Mouse (Mus musculus) midbrain, embryonic 15.5 days (tissue): ENCODE data around the gene Sf3b3. TPM values are rescaled to one million over a fixed set of nuclear protein-coding genes. Genes with fewer than 3 reads are reported as not detected.

Experiments used
- ATAC-seq: fragments of 200-750 bp; cut with Nextera tagmentation; replicated peaks from 2 replicates; pipeline ENCODE4 v1.8.0; 2017; ENCODE audit warnings: moderate TSS enrichment
- H3K27ac ChIP-seq: fragments of 300-500 bp; sonication (generic); 2 replicates; pipeline ENCODE4 v1.5.1; 2015; ENCODE audit warnings: mild to moderate bottlenecking, inconsistent platforms
- H3K27me3 ChIP-seq: fragments of 300-500 bp; sonication (generic); replicated peaks from 2 replicates; pipeline ENCODE4 v1.6.1; 2015; ENCODE audit warnings: inconsistent platforms
- H3K36me3 ChIP-seq: fragments of 300-500 bp; sonication (generic); replicated peaks from 2 replicates; pipeline ENCODE4 v1.6.1; 2015; ENCODE audit warnings: inconsistent platforms
- H3K4me1 ChIP-seq: fragments of 300-500 bp; sonication (generic); 2 replicates; pipeline ENCODE4 v1.6.1; 2015; ENCODE audit warnings: inconsistent platforms
- H3K4me2 ChIP-seq: fragments of 300-500 bp; sonication (generic); 2 replicates; pipeline ENCODE4 v1.6.1; 2015; ENCODE audit warnings: inconsistent platforms, mild to moderate bottlenecking, moderate library complexity
- H3K4me3 ChIP-seq: fragments of 300-500 bp; sonication (generic); 2 replicates; pipeline ENCODE4 v1.5.1; 2015; ENCODE audit warnings: mild to moderate bottlenecking, inconsistent platforms
- H3K9ac ChIP-seq: fragments of 300-500 bp; sonication (generic); 2 replicates; pipeline ENCODE4 v1.6.1; 2015; ENCODE audit warnings: mild to moderate bottlenecking, inconsistent platforms
- H3K9me3 ChIP-seq: fragments of 300-500 bp; sonication (generic); 2 replicates; pipeline ENCODE4 v1.6.1; 2016; ENCODE audit warnings: inconsistent platforms
- WGBS: fragments of 180-500 bp; shearing (Covaris S2); methylation state at CpG from one replicate; pipeline ENCODE4 v1.1.7; 2015; ENCODE audit warnings: mixed read lengths; 5-methylcytosine and 5-hydroxymethylcytosine counted together
- polyA plus RNA-seq: library from polyadenylated mRNA; unstranded; fragments of >200 nt; fragmentation: Nextera tagmentation; extraction: Ambion mirVana; gene quantifications from 2 replicates; pipeline ENCODE4 v1.2.1, GENCODE M21; 2015

Sf3b3 gene
- polyA plus RNA-seq = 99.3 and 101 TPM in 2 replicates

DNA sequence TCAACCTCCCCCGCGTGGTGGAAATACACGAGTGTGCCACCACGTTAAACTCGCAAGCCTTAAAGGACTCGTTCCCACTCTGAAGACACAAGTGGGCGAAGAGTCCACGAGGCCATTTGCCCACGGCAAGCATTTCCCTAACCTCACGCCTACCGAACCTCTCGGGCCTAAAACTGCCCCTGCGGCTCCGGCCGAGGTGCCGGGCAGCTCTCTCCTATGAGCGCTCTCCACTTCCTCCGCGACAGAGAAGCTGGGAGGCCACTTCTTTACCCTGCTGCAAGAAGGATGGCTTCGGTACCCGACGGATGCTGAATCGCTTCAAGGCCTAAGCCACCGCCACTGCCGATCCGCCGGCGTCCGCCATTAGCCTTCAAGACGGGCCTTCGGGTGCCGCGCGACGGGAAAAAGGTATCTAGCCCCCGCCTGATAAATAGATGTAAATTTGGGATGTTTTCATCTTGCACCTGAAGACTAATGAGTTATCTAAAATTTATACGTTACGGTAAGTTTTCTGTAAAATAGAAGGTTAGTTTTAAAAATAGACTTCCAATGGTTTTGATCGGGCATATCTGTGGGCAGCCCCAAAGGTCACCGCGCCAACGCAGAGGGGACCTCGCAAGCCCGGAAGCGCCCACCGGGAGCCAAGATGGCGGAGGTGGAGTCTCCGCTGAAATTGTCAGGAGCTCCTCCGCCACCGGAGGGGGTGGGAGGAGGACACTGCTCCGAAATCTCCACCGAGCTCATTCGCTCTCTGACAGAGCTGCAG lies at the start of gene Sf3b3, which contains the start of gene Cog4:
Sf3b3 (minus strand) TSS at position 383 of the 766 bp plus-strand sequence.
Cog4 (plus strand) TSS at position 196 of the 766 bp plus-strand sequence.
- WGBS = under 1% methylated on average over 53 of the region's 53 CpGs

DNA sequence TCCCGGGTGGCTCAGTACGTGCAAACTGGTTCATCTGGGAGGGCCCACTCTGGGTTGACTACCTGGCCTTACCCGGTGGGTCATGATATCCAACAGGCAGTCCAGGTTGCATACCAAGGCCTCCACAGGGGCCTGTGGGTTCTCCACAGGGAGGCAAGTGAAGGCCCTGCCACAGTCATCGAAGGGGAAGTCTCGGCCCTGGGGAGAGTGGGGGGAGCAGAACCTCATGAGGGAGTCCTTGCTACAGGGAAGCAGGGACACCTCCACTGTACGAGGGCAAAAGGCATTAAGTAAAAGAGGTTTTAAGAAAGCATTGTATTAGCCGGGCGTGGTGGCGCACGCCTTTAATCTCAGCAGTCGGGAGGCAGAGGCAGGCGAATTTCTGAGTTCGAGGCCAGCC lies 49.2 kb upstream of the Sf3b3 start:
- H3K9ac ChIP-seq = no peak overlapping the region
- 0 out of 2 replicates have a peak, but pooled peaks cover 3% of the 10 kb centered on the region for H3K36me3 ChIP-seq
- H3K4me1 ChIP-seq = no peaks in the 10 kb centered on the region
- no peaks in the 10 kb centered on the region for H3K27me3 ChIP-seq
- 89% methylated on average over 13 of the region's 13 CpGs for WGBS
- no peak overlapping the region for H3K4me3 ChIP-seq
- H3K4me2 ChIP-seq = no peak overlapping the region
- H3K9me3 ChIP-seq = no peaks in the 10 kb centered on the region
- no peak for ATAC-seq
- H3K27ac ChIP-seq = no peak overlapping the region

More for the DNA sequence above, at the start of gene Sf3b3, which contains the start of gene Cog4:
- Histone ChIP-seq H3K4me1 (peaks cover 32% of the 10 kb centered on the region), H3K36me3 (peaks cover 37% of the 10 kb centered on the region), H3K4me3 (peak within 1 kb of the TSS; percentile 72), H3K9ac (peak within 1 kb of the TSS; percentile 88), H3K4me2 (peak within 1 kb of the TSS; percentile 71), H3K27me3 (no peaks in the 10 kb centered on the region), H3K27ac (peak within 1 kb of the TSS; percentile 84), H3K9me3 (no peaks in the 10 kb centered on the region)
- ATAC-seq = peak; percentile 87

DNA sequence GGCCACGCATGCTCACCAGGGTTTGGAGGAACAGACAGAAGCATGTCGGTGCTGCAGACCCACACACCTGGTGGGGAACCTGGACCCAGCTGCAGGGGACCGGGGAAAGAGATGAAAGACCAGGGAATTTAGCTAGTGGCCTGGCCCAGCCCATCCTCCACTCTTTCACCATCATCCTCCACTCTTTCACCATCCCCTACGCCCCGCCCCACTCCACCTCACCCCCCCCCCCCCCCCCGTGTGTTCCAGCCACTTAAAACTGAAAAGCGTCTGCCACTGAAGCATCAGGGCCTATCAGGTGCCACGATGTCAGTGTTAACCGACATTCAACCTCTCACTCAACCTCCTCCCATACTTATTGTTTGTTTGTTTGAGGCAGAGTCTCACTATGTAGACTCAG lies 48.7 kb upstream of the Sf3b3 start:
- Histone ChIP-seq H3K27me3 (no peaks in the 10 kb centered on the region), H3K4me3 (no peak overlapping the region), H3K4me2 (no peak overlapping the region), H3K9me3 (no peaks in the 10 kb centered on the region), H3K27ac (no peak overlapping the region), H3K36me3 (0 out of 2 replicates have a peak, but pooled peaks cover 3% of the 10 kb centered on the region), H3K4me1 (no peaks in the 10 kb centered on the region), H3K9ac (no peak overlapping the region)
- ATAC-seq = no peak
- 88% methylated on average over 8 of the region's 9 CpGs for WGBS

DNA sequence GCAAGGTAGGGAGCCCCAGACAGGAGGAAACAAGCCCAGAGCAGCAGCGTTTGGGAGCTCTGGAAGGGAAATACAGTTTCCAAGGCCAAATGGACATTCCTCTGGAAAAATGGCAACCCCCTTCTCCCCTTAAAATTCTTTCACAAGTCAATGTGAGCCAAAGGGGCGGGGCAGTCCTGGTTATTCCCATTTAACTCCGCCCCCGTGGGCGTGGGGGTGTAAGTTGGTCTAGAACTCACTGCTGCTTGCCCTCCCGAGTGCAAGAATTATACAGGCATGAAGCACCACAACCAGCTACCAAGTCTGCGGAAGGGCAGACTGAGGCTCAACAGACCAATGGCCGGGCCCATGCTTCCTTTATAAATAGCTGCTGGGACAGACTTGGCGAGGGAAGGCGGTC lies 48.3 kb upstream of the Sf3b3 start:
- Histone ChIP-seq H3K27ac (no peak overlapping the region), H3K4me2 (no peak overlapping the region), H3K9ac (no peak overlapping the region), H3K27me3 (no peaks in the 10 kb centered on the region), H3K9me3 (no peaks in the 10 kb centered on the region), H3K4me1 (no peaks in the 10 kb centered on the region), H3K4me3 (no peak overlapping the region), H3K36me3 (0 out of 2 replicates have a peak, but pooled peaks cover 3% of the 10 kb centered on the region)
- no peak for ATAC-seq
- 85% methylated on average over 10 of the region's 10 CpGs for whole genome bisulfite sequencing

DNA sequence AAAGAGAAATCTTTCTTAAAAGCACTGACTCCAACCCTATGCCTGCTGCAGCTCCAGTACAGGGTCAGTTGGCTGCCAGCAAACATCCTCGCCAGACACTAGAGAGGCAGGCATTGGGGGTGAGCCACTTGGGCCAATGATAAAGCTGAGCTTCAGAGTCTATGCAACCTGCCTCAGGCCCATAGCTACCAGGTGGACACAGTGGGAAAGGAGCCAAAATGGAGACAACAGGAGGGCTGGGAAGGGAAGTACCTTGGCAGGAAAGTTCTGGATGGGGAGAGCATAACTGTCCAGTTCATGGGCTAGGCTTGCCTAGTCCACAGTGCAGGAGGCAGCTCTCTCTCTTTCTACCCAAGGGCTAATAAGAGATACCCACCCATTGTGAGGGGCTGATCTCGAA lies 46.3 kb upstream of the Sf3b3 start:
- H3K9ac ChIP-seq = no peak overlapping the region
- WGBS = 94% methylated on average over 2 of the region's 2 CpGs
- no peak overlapping the region for H3K27ac ChIP-seq
- no peaks in the 10 kb centered on the region for H3K4me1 ChIP-seq
- ATAC-seq = no peak
- no peaks in the 10 kb centered on the region for H3K27me3 ChIP-seq
- no peak overlapping the region for H3K4me3 ChIP-seq
- H3K9me3 ChIP-seq = no peaks in the 10 kb centered on the region
- H3K4me2 ChIP-seq = no peak overlapping the region
- no peaks in the 10 kb centered on the region; the same call in 1 of the 2 replicates for H3K36me3 ChIP-seq

DNA sequence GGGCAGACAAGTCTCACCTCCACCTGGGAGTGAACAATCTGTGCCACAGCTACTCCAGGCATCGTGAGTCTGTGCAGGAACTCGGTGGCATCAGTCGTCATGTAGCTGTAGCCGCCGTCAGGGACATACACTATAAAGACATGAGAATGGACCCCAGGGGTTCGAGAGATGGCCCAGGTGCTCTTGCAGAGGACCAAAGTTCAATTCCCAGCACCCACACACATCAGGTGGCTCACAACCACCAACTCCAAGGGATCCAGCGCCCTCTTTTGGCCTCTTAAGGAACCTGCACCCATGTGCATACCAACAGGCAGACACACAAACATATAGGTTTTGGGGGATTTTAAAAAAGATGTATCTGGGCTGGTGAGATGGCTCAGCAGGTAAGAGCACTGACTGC lies 45.5 kb upstream of the Sf3b3 start:
- ATAC-seq = no peak
- Histone ChIP-seq H3K4me1 (no peaks in the 10 kb centered on the region), H3K27ac (no peak overlapping the region), H3K9ac (no peak overlapping the region), H3K4me2 (no peak overlapping the region), H3K9me3 (no peaks in the 10 kb centered on the region), H3K27me3 (no peaks in the 10 kb centered on the region), H3K4me3 (no peak overlapping the region), H3K36me3 (no peaks in the 10 kb centered on the region; the same call in 1 of the 2 replicates)
- 91% methylated on average over 7 of the region's 7 CpGs for WGBS

DNA sequence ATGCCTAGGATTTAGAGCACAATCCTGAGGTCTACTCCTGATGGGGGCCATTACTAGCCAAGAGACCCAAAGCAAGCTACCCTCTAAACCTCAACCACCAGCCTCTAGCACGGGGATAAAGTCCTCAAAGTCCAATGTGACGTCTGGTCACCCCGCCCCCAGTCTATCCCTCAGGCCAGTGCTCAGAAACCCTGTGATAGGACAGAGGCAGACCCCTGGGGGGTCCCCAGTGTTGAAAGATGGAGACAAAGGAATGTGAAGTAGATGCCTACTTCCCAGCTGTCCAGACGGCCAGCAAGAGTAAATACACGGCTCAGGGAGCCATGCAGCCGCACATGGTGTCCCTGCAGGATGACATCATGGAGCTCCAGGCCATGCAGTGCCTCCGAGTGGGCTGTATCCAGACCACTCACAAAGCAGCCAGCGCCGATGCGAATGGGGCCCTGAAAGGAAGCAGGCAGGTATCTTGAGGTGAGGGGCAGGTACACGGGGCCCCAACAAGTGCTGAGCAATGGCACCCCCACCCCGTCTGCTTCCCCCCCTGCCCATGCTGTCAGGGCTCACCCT lies 43.4 kb upstream of the Sf3b3 start:
- no peak for ATAC-seq
- no peaks in the 10 kb centered on the region; the same call in 1 of the 2 replicates for H3K36me3 ChIP-seq

DNA sequence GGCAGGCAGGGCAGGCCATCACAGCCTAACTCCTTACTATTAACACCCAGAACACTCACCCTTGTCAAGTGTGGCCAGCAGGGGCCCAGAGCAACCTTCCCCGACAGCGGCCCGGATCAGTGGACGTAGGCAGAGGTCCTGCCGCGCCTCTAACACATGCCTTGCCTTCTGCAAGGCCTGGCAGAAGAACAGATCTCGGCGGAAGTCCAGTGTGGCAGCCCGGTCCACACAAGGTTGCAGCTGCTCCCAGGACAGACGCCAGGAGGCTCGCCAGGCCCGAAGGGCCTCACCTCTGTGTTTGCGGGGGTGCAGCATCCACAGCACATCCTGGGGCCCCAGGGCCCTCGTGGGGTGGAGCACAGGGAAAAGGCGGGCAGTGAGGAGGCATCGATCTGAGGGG lies 42.3 kb upstream of the Sf3b3 start:
- no peak overlapping the region for H3K4me2 ChIP-seq
- H3K27me3 ChIP-seq = no peaks in the 10 kb centered on the region
- H3K4me1 ChIP-seq = no peaks in the 10 kb centered on the region
- H3K27ac ChIP-seq = no peak overlapping the region
- no peak for ATAC-seq
- H3K4me3 ChIP-seq = no peak overlapping the region
- no peaks in the 10 kb centered on the region; the same call in none of the 2 replicates for H3K36me3 ChIP-seq
- no peaks in the 10 kb centered on the region for H3K9me3 ChIP-seq
- 92% methylated on average over 16 of the region's 16 CpGs for WGBS
- H3K9ac ChIP-seq = no peak overlapping the region

More for the DNA sequence above, 43.4 kb upstream of the Sf3b3 start:
- Histone ChIP-seq H3K4me1 (no peaks in the 10 kb centered on the region), H3K4me3 (no peak overlapping the region), H3K27me3 (no peaks in the 10 kb centered on the region), H3K4me2 (no peak overlapping the region), H3K9me3 (no peaks in the 10 kb centered on the region), H3K27ac (no peak overlapping the region), H3K9ac (no peak overlapping the region)
- WGBS = 73% methylated on average over 12 of the region's 12 CpGs

DNA sequence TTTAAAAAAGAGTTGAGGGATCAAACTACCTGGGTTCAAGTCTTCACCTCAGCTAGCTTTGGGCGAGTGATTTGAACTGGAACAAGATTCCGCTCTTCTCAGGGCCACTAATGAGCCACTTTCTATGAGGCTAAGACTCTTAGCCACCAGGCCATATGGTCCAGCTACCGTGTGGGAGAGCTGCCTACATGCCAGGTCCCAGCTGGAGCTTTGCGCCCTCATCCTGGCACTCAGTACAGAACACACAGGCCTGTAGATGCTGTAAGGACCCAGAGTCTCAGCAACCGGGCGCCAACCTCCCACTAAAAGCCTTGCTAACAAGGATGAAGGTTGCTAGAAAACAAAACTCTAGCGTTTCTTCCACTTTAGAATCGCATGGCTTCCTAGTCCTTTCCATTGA lies 41.9 kb upstream of the Sf3b3 start:
- WGBS = 91% methylated on average over 8 of the region's 8 CpGs
- H3K4me1 ChIP-seq = no peaks in the 10 kb centered on the region
- no peak overlapping the region for H3K27ac ChIP-seq
- H3K9ac ChIP-seq = no peak overlapping the region
- H3K4me3 ChIP-seq = no peak overlapping the region
- H3K36me3 ChIP-seq = peaks cover 4% of the 10 kb centered on the region
- ATAC-seq = no peak
- H3K4me2 ChIP-seq = no peak overlapping the region
- no peaks in the 10 kb centered on the region for H3K9me3 ChIP-seq
- no peaks in the 10 kb centered on the region for H3K27me3 ChIP-seq

DNA sequence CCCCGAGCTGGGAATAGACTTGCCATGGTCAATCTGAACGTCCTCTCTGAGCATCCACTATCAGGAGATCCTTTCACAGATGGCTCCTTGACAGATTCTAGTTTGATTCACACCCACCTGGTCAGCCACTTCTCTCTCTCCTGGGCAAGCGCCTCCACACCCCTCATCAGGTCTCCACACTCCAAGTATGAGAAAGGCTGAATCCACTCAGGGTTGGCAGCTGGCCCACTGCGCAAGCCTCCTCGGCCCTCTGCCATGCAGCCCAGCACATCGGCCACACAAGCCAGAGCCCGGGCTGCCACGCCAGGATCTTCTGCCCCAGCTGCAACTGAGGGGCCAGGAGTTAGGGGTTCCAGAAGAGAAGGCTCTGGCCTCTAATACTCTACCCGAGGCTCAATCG lies 41.0 kb upstream of the Sf3b3 start:
- no peaks in the 10 kb centered on the region for H3K4me1 ChIP-seq
- no peak overlapping the region for H3K4me2 ChIP-seq
- WGBS = 94% methylated on average over 10 of the region's 10 CpGs
- peaks cover 13% of the 10 kb centered on the region for H3K36me3 ChIP-seq
- H3K4me3 ChIP-seq = no peak overlapping the region
- no peak overlapping the region for H3K9ac ChIP-seq
- H3K27me3 ChIP-seq = no peaks in the 10 kb centered on the region
- no peaks in the 10 kb centered on the region for H3K9me3 ChIP-seq
- H3K27ac ChIP-seq = no peak overlapping the region
- ATAC-seq = no peak

DNA sequence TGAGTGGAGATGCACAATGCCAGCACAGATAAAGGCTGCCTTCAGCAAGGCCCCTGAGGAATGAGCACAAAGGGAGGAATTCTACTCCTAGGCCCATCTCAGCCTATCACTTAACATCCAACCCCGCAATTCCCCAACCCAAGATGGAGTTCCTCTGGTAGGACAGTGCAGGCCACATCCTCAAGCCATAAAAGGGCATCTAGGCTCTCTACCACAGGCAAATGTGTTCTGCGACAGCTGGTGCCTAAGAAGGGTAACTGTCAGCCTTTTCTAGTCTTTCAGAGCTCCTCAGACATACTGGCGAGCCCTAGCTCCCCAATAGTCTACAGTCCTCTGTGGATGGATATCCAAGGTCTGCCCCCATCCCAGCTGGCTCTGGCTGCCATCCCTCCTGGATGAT lies 40.0 kb upstream of the Sf3b3 start:
- H3K36me3 ChIP-seq = peaks cover 21% of the 10 kb centered on the region
- H3K9ac ChIP-seq = no peak overlapping the region
- 88% methylated on average over 3 of the region's 3 CpGs for WGBS
- H3K4me3 ChIP-seq = no peak overlapping the region
- ATAC-seq = no peak
- no peaks in the 10 kb centered on the region for H3K4me1 ChIP-seq
- H3K9me3 ChIP-seq = no peaks in the 10 kb centered on the region
- H3K27me3 ChIP-seq = no peaks in the 10 kb centered on the region
- no peak overlapping the region for H3K4me2 ChIP-seq
- no peak overlapping the region for H3K27ac ChIP-seq

DNA sequence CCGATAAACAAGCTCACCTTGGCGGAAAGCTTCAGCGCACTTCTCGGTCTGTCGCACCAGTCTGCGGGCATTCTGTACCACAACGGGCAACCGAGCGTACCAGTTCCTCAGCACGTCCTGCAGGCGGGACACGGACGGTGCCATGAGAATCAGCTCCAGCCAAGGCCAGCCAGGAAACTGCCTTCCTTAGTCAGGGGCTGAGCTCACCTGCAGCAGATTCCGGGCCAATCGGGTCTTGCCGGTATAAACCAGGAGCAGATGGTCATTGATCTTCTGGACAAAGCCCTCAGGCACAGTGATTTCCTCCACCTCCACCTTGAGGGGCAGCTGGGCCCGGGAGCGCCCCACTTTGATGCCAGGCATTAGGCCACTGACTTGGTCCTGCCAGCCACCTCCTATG lies 37.2 kb upstream of the Sf3b3 start:
- 94% methylated on average over 18 of the region's 18 CpGs for WGBS
- ATAC-seq = no peak
- Histone ChIP-seq H3K27ac (no peak overlapping the region), H3K27me3 (no peaks in the 10 kb centered on the region), H3K9ac (no peak overlapping the region), H3K36me3 (peaks cover 45% of the 10 kb centered on the region), H3K4me2 (no peak overlapping the region), H3K4me1 (no peaks in the 10 kb centered on the region), H3K9me3 (no peaks in the 10 kb centered on the region), H3K4me3 (no peak overlapping the region)
